Mouse (Mus musculus) liver, adult 2 months (tissue): ENCODE results near the gene Usp40.

Experiments
- CTCF ChIP-seq: fragments of 200-500 bp; IDR thresholded peaks from 2 replicates; pipeline ENCODE4 v1.5.1; 2011; ENCODE audit warnings: low read depth, low read length, control low read depth
- POLR2A ChIP-seq: fragments of 200-500 bp; IDR thresholded peaks from 2 replicates; pipeline ENCODE4 v1.6.1; 2011; ENCODE audit warnings: low read length, control low read depth; ENCODE audit not compliant: insufficient read depth; ENCODE audit errors: extremely low read depth

DNA sequence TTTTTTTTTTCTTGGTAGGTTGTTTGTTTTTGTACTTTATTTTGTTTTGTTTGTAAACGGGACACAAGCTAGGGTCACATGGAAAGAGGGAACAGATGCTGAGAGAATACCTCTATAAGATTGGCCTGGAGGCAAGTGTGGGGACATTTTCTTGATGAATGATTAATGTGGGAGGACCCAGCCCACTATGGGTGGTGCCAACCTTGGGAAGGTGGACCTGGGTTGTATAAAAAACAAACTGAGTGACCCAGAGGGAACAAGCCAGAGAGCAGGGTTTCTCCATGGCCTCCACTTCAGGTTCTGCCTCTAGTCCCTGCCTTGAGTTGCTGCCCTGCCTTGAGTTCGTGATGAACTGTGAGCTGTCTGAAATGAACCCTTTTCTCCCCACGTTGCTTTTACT, 1.2 kb upstream of the Usp40 start:
- TF ChIP-seq POLR2A: no peak
- no peak for TF ChIP-seq CTCF
